Mouse (Mus musculus) midbrain, embryonic 13.5 days (tissue): ENCODE data around the gene Tmbim6. TPM values are rescaled to one million over a fixed set of nuclear protein-coding genes. Genes with fewer than 3 reads are reported as not detected.
A peak's percentile ranks its signal among the peaks of the same experiment; 100 is the strongest.

Experiments used
- ATAC-seq: fragments of 200-750 bp; cut with Nextera tagmentation; 2 replicates; pipeline ENCODE4 v1.8.0; 2017; ENCODE audit warnings: mild to moderate bottlenecking, moderate TSS enrichment, moderate library complexity
- H3K27ac ChIP-seq: fragments of 300-500 bp; sonication (generic); 2 replicates; pipeline ENCODE4 v1.5.1; 2015; ENCODE audit warnings: inconsistent platforms, mild to moderate bottlenecking, moderate library complexity
- H3K27me3 ChIP-seq: fragments of 300-500 bp; sonication (generic); 2 replicates; pipeline ENCODE4 v1.6.1; 2015; ENCODE audit warnings: mild to moderate bottlenecking, inconsistent platforms
- H3K36me3 ChIP-seq: fragments of 300-500 bp; sonication (generic); 2 replicates; pipeline ENCODE4 v1.6.1; 2015; ENCODE audit warnings: mild to moderate bottlenecking, inconsistent platforms
- H3K4me1 ChIP-seq: fragments of 300-500 bp; sonication (generic); replicated peaks from 2 replicates; pipeline ENCODE4 v1.6.1; 2015; ENCODE audit warnings: inconsistent platforms
- H3K4me2 ChIP-seq: fragments of 300-500 bp; sonication (generic); replicated peaks from 2 replicates; pipeline ENCODE4 v1.6.1; 2015; ENCODE audit warnings: moderate library complexity, mild to moderate bottlenecking, inconsistent platforms
- H3K4me3 ChIP-seq: fragments of 300-500 bp; sonication (generic); replicated peaks from 2 replicates; pipeline ENCODE4 v1.5.1; 2015; ENCODE audit warnings: mild to moderate bottlenecking, inconsistent platforms
- H3K9ac ChIP-seq: fragments of 300-500 bp; sonication (generic); replicated peaks from 2 replicates; pipeline ENCODE4 v1.6.1; 2015; ENCODE audit warnings: mild to moderate bottlenecking, inconsistent platforms
- H3K9me3 ChIP-seq: fragments of 300-500 bp; sonication (generic); 2 replicates; pipeline ENCODE4 v1.6.1; 2016; ENCODE audit warnings: mild to moderate bottlenecking, inconsistent platforms
- WGBS: fragments of 180-500 bp; shearing (Covaris S2); methylation state at CpG from one replicate; pipeline ENCODE4 v1.1.7; 2015; 5-methylcytosine and 5-hydroxymethylcytosine counted together
- polyA plus RNA-seq: library from polyadenylated mRNA; unstranded; fragments of >200 nt; fragmentation: Nextera tagmentation; extraction: Ambion mirVana; gene quantifications from 2 replicates; pipeline ENCODE4 v1.2.1, GENCODE M21; 2015

The Tmbim6 gene
- polyA plus RNA-seq, 1 experiment from 2014 or later, result 244 TPM

DNA sequence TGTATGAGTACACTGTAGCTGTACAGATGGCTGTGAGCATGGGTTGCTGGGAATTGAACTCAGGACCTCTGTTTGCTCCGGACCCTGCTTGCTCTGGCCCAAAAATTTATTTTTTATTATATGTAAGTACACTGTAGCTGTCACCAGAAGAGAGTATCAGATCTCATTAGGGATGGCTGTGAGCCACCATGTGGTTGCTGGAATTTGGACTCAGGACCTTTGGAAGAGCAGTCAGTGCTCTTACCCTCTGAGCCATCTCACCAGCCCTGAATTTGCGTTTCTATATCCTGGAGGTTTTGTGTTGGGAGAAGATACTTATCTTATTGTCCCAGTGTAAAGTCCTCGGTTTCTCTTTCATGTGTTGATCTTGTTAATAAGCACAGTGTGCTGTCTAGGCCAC is 5.9 kb upstream of the Tmbim6 start:
- 74% methylated on average over 3 of the region's 3 CpGs for whole genome bisulfite sequencing
- H3K9me3 ChIP-seq, result no peaks in the 10 kb centered on the region
- no peak overlapping the region for H3K27ac ChIP-seq
- no peaks in the 10 kb centered on the region for H3K4me1 ChIP-seq
- H3K9ac ChIP-seq, result no peak overlapping the region
- no peak overlapping the region for H3K4me2 ChIP-seq
- H3K36me3 ChIP-seq, result no peaks in the 10 kb centered on the region
- no peak for ATAC-seq
- no peaks in the 10 kb centered on the region for H3K27me3 ChIP-seq
- no peak overlapping the region for H3K4me3 ChIP-seq

DNA sequence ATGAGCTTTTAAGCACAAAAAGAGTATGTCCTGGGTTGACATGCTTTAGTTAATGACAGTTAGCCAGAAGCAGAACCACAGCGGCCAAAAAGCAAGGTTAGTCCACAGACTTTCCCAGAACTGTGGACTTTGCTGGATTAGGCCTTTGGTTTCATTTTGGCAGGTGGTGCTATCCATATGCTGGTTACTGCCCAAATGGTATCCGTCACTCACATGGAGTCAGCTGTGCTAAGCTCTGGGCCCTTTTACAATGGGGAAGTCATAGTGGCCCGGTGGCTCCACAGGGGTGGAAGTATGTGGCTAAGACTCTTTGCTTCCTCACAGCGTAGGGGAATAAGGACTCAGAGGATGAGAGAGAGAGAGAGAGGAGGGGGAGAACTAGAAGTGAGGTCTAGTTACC is 4.7 kb upstream of the Tmbim6 start:
- Histone ChIP-seq H3K9ac (no peak overlapping the region), H3K36me3 (no peaks in the 10 kb centered on the region), H3K4me3 (no peak overlapping the region), H3K4me1 (peaks cover 5% of the 10 kb centered on the region), H3K27ac (no peak overlapping the region), H3K9me3 (no peaks in the 10 kb centered on the region), H3K4me2 (no peak overlapping the region), H3K27me3 (no peaks in the 10 kb centered on the region)
- WGBS, result 67% methylated on average over 4 of the region's 4 CpGs
- ATAC-seq, result no peak

DNA sequence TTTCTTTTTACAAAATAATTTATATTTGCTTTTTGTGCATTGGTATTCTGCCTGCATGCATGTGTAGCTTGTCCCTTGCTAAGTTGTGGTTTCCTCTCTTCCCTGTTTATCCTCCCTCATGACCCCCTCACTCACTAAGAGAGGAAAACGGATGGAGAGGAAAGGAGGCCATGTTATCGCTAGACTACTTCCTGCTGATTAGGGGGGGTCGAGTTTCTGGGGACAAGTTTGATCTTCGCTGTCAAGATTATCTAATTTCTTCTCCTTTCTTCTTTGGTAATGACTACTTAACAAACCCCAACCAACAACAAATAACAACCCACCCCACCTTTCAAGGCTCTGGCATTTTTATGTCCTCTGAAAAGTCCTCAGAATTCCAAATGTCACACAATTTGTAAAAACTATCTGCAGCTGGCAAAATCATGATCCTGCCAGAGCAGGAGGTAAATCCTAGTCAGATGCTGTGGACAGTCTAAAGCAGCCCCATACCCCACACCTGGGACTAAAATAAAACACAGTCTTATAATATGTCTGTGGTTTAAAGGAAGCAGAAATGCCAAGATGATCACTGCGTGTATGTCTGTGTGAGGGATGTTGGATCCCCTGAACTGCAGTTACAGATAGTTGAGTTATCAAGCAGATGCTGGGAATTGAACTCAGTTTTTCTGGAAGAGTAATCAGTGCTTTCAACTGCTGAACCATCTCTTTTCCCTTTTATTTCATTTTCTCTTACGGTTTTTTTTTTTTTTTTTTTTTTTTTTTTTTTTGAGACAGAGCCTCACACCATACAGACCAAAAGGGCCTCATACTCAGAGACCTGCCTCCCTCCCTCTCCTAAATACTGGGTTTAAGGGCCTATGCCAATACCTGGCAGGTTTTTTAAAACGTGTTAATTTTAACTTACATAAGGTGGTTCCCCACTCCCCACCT is 1.9 kb upstream of the Tmbim6 start:
- Histone ChIP-seq H3K36me3 (no peaks in the 10 kb centered on the region), H3K4me1 (peaks cover 28% of the 10 kb centered on the region), H3K27me3 (no peaks in the 10 kb centered on the region), H3K9me3 (no peaks in the 10 kb centered on the region), H3K4me3 (no peak overlapping the region), H3K27ac (no peak overlapping the region), H3K4me2 (no peak overlapping the region), H3K9ac (no peak overlapping the region)
- ATAC-seq, result no peak
- WGBS, result 72% methylated on average over 7 of the region's 7 CpGs

DNA sequence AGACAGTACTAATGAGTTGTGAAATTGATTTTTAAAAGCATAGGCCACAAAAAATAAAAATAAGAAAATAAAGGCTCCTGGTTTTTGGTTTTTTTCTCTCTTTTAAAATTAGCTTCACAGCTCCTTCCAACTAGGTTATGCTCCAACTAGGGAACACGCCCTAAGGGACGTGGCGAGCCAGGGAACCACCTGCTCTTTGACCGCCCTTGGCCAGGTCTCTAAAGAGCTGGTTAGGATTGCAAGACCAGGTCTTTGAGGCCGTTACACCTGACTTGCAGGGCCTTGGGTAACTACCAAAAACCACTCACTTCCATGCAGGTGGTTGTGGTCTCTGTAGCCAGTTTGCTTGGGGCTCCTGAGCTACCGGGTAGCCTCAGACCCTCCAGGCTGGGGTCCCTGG is 707 bp upstream of the Tmbim6 start:
- H3K9ac ChIP-seq, result peak overlapping the region; percentile 36; the same call in 1 of the 2 replicates
- H3K27ac ChIP-seq, result peak overlapping the region; percentile 73
- H3K9me3 ChIP-seq, result no peaks in the 10 kb centered on the region
- peaks cover 41% of the 10 kb centered on the region for H3K4me1 ChIP-seq
- ATAC-seq, result no peak; the same call in 1 of the 2 replicates
- 83% methylated on average over 6 of the region's 6 CpGs for whole genome bisulfite sequencing
- peak overlapping the region; percentile 90 for H3K4me3 ChIP-seq
- peak overlapping the region; percentile 65 for H3K4me2 ChIP-seq
- H3K36me3 ChIP-seq, result no peaks in the 10 kb centered on the region
- no peaks in the 10 kb centered on the region for H3K27me3 ChIP-seq

DNA sequence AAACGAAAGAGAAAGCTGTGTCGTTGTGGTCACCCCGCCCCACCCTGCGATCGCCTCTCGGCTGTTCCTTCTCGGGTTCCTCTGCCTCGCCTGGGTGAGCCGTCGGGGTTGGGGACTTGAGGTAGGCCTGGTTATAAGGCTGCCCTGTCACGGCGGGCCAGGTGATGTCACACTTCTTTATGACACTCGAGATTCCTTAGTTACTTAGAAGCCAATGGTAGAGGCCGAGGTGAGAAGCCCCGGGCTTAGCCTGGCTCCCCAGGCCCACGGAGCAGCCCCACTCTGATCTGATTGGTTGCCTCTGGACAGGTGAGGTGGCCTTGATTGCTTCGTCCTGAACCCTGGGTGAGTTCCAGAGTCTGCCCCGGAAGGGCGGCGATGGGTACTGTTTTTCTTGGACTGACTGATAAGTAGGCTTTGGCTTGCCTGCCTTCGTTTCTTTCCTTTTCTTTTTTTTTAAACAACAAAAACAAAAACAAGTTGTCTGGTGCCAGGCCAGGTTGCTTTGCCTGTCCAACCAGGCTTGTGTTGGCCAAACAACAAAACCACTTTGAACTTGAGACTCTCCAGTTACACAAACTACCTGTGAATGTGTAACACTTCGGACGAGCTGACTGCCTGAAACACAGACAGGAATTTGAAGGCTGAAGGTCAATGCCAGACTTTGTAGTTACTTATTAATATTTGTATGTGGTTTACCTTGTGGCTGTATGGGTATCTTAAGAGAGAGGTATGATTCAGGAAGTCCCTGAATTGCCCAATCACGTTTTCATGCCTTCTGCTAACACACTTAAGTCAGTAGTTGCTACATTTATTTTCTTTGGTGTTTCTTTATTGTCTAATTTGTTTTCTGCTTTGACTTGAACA is 937 bp downstream of the Tmbim6 start:
- Histone ChIP-seq H3K4me3 (peak overlapping the region; percentile 90), H3K9me3 (no peaks in the 10 kb centered on the region), H3K27me3 (no peaks in the 10 kb centered on the region), H3K27ac (peak overlapping the region; percentile 89), H3K36me3 (no peaks in the 10 kb centered on the region), H3K4me2 (peak overlapping the region; percentile 99), H3K4me1 (peaks cover 48% of the 10 kb centered on the region), H3K9ac (peak overlapping the region; percentile 92)
- ATAC-seq, result no peak; the same call in 1 of the 2 replicates
- WGBS, result 14% methylated on average over 24 of the region's 24 CpGs

DNA sequence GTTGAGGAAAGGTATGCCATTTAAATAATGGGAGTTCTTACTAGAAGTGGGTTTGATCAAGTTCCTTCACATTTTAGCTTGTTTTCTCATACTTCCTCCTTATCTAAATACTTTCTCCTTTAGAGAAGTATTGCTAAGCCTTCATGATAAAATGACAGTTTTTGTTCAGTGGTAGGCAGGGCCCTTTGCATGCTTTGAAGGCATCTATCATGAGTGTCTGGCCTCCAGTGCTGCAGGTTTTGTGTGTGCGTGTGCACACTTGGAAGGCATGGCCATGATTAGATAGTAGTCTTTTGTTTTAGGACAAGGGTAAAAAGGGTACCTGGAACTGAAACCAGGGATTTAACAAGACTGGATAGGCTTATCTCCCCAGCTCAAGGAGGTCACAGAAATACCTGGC is 3.8 kb downstream of the Tmbim6 start:
- Histone ChIP-seq H3K9ac (no peak overlapping the region), H3K4me1 (peaks cover 61% of the 10 kb centered on the region), H3K4me3 (no peak overlapping the region), H3K4me2 (no peak overlapping the region), H3K27ac (no peak overlapping the region), H3K27me3 (no peaks in the 10 kb centered on the region), H3K9me3 (no peaks in the 10 kb centered on the region), H3K36me3 (no peaks in the 10 kb centered on the region)
- no peak for ATAC-seq
- WGBS, result 89% methylated on average over 1 of the region's 1 CpGs

DNA sequence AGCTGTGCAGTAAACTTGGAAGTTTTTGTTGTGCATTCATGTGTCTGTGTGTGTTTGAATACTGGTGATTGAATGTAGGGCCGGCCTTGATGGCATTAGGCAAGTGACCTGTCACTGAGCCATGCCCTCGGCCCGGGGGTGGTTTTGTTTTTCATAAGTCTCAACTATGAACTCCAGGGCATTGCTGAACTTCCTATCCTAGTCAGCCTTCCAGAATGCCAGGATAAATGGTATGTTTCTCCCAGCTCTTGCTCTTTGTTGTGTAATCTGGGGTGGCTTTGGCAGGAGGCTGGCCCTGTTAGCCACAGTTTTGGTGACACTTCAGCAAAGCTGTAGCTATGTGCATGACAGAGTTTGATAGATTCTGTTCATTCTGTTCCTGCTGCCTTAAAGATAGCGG is 4.2 kb downstream of the Tmbim6 start:
- 82% methylated on average over 4 of the region's 4 CpGs for WGBS
- H3K9ac ChIP-seq, result no peak overlapping the region
- H3K4me3 ChIP-seq, result no peak overlapping the region
- no peak overlapping the region for H3K27ac ChIP-seq
- no peak for ATAC-seq
- H3K36me3 ChIP-seq, result peaks cover under 1% of the 10 kb centered on the region; the same call in 1 of the 2 replicates
- H3K4me2 ChIP-seq, result no peak overlapping the region
- H3K9me3 ChIP-seq, result no peaks in the 10 kb centered on the region
- H3K4me1 ChIP-seq, result peaks cover 61% of the 10 kb centered on the region
- H3K27me3 ChIP-seq, result no peaks in the 10 kb centered on the region

DNA sequence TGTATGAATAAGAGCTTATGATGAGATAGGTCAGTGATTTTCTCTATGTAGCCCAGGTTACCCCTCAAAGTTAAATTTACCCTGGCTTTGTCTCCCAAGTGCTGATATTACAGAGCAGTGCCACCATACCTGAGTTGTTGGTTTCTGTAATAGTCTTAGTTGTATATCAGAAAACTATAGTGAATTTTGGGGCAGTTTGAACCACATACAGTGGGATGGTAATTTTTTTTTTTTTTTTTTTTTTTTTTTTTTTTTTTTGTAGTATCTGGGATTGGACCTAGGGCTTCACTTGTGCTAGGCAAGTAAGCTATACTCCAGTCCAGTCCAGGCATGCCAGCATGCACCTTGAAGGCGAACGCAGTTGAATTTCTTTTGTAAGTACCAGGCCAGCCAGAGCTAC is 4.9 kb downstream of the Tmbim6 start:
- H3K4me1 ChIP-seq, result peaks cover 56% of the 10 kb centered on the region

DNA sequence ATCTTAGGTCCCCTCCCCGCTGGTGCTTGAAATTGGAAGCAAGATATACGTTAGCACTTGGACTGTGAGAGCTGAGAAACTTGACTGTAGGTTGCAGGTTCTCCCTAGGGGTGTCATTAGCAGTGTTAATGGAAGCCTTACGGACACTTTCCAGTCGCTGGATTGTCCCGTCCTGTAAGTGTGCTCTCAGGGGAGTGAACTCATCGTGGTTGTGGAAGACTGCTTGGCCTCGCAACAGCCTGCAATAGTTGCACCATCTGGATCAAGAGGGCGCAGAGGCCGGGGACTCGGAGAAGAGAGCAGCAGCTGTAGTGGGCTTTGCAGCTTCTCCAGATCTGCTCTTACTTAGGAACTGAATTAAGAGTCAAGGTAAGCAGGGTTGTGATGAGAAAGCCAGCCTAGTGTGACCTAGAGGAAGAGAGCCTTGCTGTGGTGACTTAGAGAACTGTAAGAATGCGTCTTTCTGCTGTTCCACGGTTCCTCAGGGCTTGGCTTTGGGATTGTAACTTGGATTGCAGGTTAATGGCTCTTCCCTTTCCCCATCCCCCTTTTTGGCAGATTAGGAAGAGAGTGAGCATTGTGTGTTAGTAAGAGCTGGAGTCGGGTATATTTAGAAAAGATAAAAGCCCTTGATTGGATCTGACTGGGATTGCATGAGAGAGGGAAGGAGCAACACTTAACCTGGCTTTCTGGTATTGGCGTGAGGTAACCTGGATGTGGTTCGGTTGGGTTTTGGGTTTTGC is 7.0 kb downstream of the Tmbim6 start:
- no peak overlapping the region for H3K4me3 ChIP-seq
- no peak overlapping the region for H3K9ac ChIP-seq
- no peak for ATAC-seq
- no peaks in the 10 kb centered on the region for H3K27me3 ChIP-seq
- peaks cover 44% of the 10 kb centered on the region for H3K4me1 ChIP-seq
- peak overlapping the region; percentile 40; the same call in 1 of the 2 replicates for H3K27ac ChIP-seq
- H3K4me2 ChIP-seq, result no peak overlapping the region
- no peaks in the 10 kb centered on the region for H3K9me3 ChIP-seq
- 73% methylated on average over 15 of the region's 15 CpGs for WGBS
- peaks cover 27% of the 10 kb centered on the region for H3K36me3 ChIP-seq

More for the DNA sequence above, 4.9 kb downstream of the Tmbim6 start:
- H3K4me2 ChIP-seq, result no peak overlapping the region
- H3K27ac ChIP-seq, result no peak overlapping the region
- H3K9me3 ChIP-seq, result no peaks in the 10 kb centered on the region
- no peak overlapping the region for H3K4me3 ChIP-seq
- peaks cover 8% of the 10 kb centered on the region for H3K36me3 ChIP-seq
- WGBS, result 95% methylated on average over 2 of the region's 2 CpGs
- no peak overlapping the region for H3K9ac ChIP-seq
- ATAC-seq, result no peak
- no peaks in the 10 kb centered on the region for H3K27me3 ChIP-seq

DNA sequence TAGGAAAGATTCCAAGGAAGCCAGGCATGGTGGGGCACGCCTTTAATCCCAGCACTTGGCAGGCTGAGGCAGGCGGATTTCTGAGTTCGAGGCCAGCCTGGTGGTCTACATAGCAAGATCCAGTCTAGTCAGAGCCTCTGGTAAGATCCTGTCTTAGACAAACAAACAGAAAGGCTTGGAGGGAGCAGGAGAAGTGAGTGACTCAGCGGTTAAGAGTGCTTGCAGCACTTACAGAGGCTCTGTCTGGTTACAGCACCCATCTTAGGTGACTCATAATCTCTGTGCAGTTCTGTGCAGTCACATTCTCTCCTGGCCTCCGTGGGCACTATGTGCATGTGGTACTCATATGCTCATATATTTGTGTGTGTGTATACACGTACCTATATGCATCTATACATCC is 7.9 kb downstream of the Tmbim6 start:
- Histone ChIP-seq H3K4me3 (no peak overlapping the region), H3K9ac (no peak overlapping the region), H3K27me3 (no peaks in the 10 kb centered on the region), H3K36me3 (peaks cover 36% of the 10 kb centered on the region), H3K4me1 (peaks cover 35% of the 10 kb centered on the region), H3K27ac (no peak overlapping the region), H3K9me3 (no peaks in the 10 kb centered on the region), H3K4me2 (no peak overlapping the region)
- WGBS, result 94% methylated on average over 6 of the region's 6 CpGs
- no peak for ATAC-seq

DNA sequence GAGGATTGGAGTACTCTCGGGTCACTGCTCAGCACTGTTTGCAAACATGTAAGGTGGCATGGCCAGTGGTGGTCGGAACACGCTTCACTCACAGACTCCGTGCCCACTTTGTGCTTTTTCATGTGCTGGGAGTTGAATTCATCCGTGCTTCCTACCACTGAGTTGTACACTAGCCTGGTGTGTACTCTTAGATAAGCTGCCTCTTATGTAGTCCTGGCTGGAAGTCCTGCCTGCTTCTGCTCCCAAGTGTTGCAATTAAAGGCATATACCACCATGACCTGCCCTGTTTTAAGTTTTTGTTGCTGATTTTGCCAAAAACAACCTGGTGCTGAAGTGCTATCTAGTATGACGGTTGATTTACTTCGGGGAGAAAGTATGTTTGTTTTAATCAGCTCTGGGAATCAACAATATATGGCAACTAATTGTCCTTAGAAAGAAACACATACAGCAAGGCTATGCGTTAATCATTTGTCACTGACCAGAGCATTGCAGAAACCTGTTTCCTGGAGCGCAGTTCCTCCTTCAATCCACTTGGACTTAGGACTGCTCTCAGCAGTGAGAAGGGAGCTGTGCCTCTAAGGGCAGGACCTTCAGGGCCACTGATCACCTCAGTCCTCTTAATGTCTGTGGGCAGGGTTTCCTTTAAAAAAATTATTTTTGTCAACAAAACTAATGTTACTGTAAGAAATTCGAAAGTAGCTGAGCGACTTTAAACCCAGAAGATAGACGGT is 10.6 kb downstream of the Tmbim6 start:
- Histone ChIP-seq H3K4me3 (no peak overlapping the region), H3K27ac (no peak overlapping the region), H3K9me3 (no peaks in the 10 kb centered on the region), H3K4me1 (peaks cover 16% of the 10 kb centered on the region), H3K36me3 (peaks cover 64% of the 10 kb centered on the region), H3K4me2 (no peak overlapping the region), H3K27me3 (no peaks in the 10 kb centered on the region), H3K9ac (no peak overlapping the region)
- 93% methylated on average over 12 of the region's 12 CpGs for WGBS
- ATAC-seq, result no peak
